Mouse (Mus musculus) testis, adult 2 months (tissue): Measurements from ENCODE around the gene Olfr655.

Experiments used
- CTCF ChIP-seq: fragments of 200-500 bp; IDR thresholded peaks from 2 replicates; pipeline ENCODE4 v1.5.1; 2012; ENCODE audit warnings: low read depth, mild to moderate bottlenecking, inconsistent platforms, low read length, moderate library complexity; ENCODE audit not compliant: control insufficient read depth, insufficient read depth, insufficient replicate concordance
- POLR2A ChIP-seq: fragments of 200-500 bp; IDR thresholded peaks from 2 replicates; pipeline ENCODE4 v1.6.1; 2012; ENCODE audit warnings: low read depth, mild to moderate bottlenecking, inconsistent platforms, low read length, moderate library complexity; ENCODE audit not compliant: control insufficient read depth

- no peak for TF ChIP-seq POLR2A
- no peak for TF ChIP-seq CTCF
Observed at GRCm38 (mm10) chr7:104549833-104550232, 51.7 kb downstream of the Olfr655 start, which contains the start of gene Olfr651.
